Mouse (Mus musculus) liver, embryonic 12.5 days (tissue): Measurements from ENCODE around the gene Mthfsl. TPM values are rescaled to one million over a fixed set of nuclear protein-coding genes. Genes with fewer than 3 reads are reported as not detected.
"Not testable (repeated sequence)": the region's sequence is repeated elsewhere in the genome, so short reads cannot be mapped to it uniquely, and the experiment has no call there.

ENCODE experiments used
- ATAC-seq: fragments of 200-750 bp; cut with Nextera tagmentation; 2 replicates; pipeline ENCODE4 v1.8.0; 2017; ENCODE audit warnings: moderate number of reproducible peaks, mild to moderate bottlenecking, moderate library complexity
- H3K27ac ChIP-seq: fragments of 300-500 bp; sonication (generic); 2 replicates; pipeline ENCODE4 v1.5.1; 2016; ENCODE audit warnings: mild to moderate bottlenecking
- H3K27me3 ChIP-seq: fragments of 300-500 bp; sonication (generic); replicated peaks from 2 replicates; pipeline ENCODE4 v1.6.1; 2016; ENCODE audit warnings: mild to moderate bottlenecking, moderate library complexity
- H3K36me3 ChIP-seq: fragments of 300-500 bp; sonication (generic); 2 replicates; pipeline ENCODE4 v1.6.1; 2016; ENCODE audit warnings: mild to moderate bottlenecking, moderate library complexity
- H3K4me1 ChIP-seq: fragments of 300-500 bp; sonication (generic); 2 replicates; pipeline ENCODE4 v1.6.1; 2016
- H3K4me2 ChIP-seq: fragments of 300-500 bp; sonication (generic); 2 replicates; pipeline ENCODE4 v1.6.1; 2016; ENCODE audit warnings: mild to moderate bottlenecking, moderate library complexity
- H3K4me3 ChIP-seq: fragments of 300-500 bp; sonication (generic); 2 replicates; pipeline ENCODE4 v1.5.1; 2016; ENCODE audit warnings: mild to moderate bottlenecking, moderate library complexity
- H3K9ac ChIP-seq: fragments of 300-500 bp; sonication (generic); 2 replicates; pipeline ENCODE4 v1.6.1; 2016; ENCODE audit warnings: mild to moderate bottlenecking, moderate library complexity
- H3K9me3 ChIP-seq: fragments of 300-500 bp; sonication (generic); replicated peaks from 2 replicates; pipeline ENCODE4 v1.6.1; 2016; ENCODE audit warnings: mild to moderate bottlenecking, moderate library complexity
- WGBS: fragments of 180-500 bp; shearing (Covaris S2); methylation state at CpG from one replicate; pipeline ENCODE4 v1.1.7; 2016; ENCODE audit not compliant: insufficient replicate concordance; 5-methylcytosine and 5-hydroxymethylcytosine counted together
- polyA plus RNA-seq: library from polyadenylated mRNA; unstranded; fragments of >200 nt; fragmentation: Nextera tagmentation; extraction: Ambion mirVana; gene quantifications from 2 replicates; pipeline ENCODE4 v1.2.1, GENCODE M21; 2016

Gene Mthfsl
- 24.2 and 28.3 TPM in 2 replicates for polyA plus RNA-seq

DNA sequence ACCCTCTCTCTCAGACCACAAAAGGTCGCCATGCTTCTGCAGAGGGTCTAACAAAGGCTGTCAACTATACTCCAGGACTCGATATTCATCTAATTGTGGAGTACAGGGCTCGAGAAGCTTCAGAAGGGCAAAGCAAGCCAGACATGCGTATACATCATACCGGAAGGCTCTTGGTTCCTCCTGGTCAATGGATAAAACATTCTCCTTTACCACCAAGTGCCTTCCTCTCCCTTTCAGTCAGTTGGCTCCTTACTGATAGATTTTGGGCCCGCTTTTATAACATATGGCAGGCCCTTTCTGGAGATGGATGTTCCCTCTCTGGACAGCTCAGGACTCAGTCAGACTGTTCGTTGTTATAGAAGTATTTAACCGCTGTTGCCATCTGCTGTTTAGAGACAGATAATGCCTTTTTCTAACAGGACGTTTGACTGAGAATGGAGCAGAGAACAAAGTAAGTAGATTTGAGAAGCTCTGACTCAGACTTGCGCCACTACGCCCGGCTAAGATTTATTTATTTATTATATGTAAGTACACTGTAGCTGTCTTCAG lies at the start of gene Mthfsl:
Gene Mthfsl, minus strand, starts transcription at position 308 of the 549 bp plus-strand sequence.
- ATAC-seq, result peak; percentile 25
- Histone ChIP-seq H3K4me2 (peak within 1 kb of the TSS; percentile 60), H3K4me3 (peak within 1 kb of the TSS; percentile 48), H3K9ac (peak within 1 kb of the TSS; percentile 44; the same call in 1 of the 2 replicates), H3K27ac (peak within 1 kb of the TSS; percentile 82)
- H3K9me3 ChIP-seq, H3K27me3 ChIP-seq, H3K36me3 ChIP-seq, H3K4me1 ChIP-seq: not testable (repeated sequence)
- 27% methylated on average over 11 of the region's 12 CpGs for WGBS

DNA sequence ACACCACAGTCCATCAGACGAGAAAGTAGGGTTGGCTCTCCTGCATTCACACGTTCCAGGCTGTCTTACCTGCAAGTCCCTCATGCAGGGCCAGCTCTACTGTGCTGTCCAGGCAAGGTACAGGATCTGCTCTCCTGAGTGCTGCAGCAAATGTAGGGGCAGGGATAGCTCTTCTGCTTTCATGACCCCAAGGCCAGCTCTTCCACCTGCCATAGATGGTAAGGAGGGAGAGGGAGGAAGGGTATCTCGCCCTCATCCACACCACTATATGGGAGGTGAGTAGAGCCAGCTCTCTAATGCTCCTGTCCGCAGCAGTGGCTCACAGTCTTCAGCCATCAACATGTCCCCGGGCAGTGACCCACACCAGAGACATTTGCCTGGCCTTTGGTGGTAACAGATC lies 49.4 kb upstream of the Mthfsl start:
- not testable (repeated sequence) for H3K27ac ChIP-seq, H3K27me3 ChIP-seq, H3K36me3 ChIP-seq, H3K4me3 ChIP-seq, H3K4me2 ChIP-seq, H3K9me3 ChIP-seq, ATAC-seq, H3K4me1 ChIP-seq, H3K9ac ChIP-seq
- WGBS, result 68% methylated on average over 4 of the region's 5 CpGs

DNA sequence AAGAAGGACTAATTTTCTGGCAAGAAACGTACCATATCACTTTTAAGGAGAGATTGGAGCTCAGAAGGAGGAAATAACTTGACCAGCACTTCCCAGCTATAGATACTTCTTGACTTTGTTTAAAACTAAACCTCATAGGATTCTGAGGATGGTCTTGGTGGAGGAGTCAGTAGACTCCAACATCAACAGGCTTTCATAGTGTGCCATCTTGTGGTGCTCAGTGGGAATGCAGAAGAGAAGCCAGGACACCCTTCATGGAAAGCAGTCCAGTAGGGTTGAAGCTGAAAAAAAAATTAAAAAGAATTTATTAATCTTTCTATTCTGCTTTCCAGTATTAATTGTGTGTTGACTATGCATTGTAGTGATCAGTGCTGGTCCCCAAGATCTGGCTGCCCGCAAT lies 26.6 kb upstream of the Mthfsl start:
- not testable (repeated sequence) for H3K36me3 ChIP-seq, H3K4me3 ChIP-seq, H3K27ac ChIP-seq, H3K4me1 ChIP-seq, ATAC-seq, H3K9ac ChIP-seq, H3K27me3 ChIP-seq, H3K4me2 ChIP-seq, H3K9me3 ChIP-seq
- no CpG with 5 or more reads among the region's 2 CpGs for WGBS

DNA sequence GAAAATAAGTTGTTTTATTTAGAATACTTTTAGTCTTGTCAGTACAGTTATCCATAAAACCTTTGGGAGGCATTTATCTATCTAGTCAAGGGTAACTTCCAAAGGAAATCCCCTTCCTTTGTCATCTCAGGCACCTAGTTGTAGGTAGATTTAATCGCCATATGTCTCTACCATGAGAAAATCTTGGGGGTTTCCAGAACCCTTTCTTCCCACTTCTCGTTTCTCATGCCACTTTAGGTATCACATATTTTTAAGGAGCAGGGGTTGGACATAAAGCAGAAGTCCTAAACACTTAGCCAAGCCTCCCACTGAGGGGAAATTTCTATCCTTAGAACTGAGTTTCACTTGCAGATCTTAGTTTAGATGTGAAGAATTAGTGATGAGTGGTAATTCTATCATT lies 25.9 kb upstream of the Mthfsl start:
- H3K4me3 ChIP-seq, H3K36me3 ChIP-seq, H3K27ac ChIP-seq, H3K4me2 ChIP-seq, H3K9me3 ChIP-seq, H3K27me3 ChIP-seq, ATAC-seq, H3K9ac ChIP-seq, H3K4me1 ChIP-seq: not testable (repeated sequence)
- WGBS, result 42% methylated on average over 1 of the region's 2 CpGs

DNA sequence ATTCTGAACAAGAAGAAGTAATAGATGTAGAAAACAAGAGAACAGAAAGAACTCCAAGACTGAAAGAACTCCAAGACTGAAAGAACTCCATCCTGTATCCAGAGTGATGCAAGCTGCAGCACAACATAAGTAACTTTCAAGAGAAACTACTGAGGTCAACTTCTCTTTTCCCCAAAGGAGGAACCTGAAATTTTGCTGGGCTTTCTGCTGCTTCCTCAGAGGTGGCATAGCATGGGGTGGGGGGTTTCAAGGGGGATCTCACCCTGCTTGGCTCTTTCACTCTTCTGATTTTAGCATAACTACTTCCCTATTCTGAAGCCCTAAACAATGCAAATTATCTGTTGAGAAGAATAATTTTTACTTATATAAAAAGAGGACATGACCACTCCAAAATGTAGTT lies 15.2 kb upstream of the Mthfsl start:
- H3K27ac ChIP-seq, H3K4me3 ChIP-seq, H3K4me1 ChIP-seq, H3K4me2 ChIP-seq, ATAC-seq, H3K9ac ChIP-seq, H3K36me3 ChIP-seq, H3K9me3 ChIP-seq, H3K27me3 ChIP-seq: not testable (repeated sequence)

DNA sequence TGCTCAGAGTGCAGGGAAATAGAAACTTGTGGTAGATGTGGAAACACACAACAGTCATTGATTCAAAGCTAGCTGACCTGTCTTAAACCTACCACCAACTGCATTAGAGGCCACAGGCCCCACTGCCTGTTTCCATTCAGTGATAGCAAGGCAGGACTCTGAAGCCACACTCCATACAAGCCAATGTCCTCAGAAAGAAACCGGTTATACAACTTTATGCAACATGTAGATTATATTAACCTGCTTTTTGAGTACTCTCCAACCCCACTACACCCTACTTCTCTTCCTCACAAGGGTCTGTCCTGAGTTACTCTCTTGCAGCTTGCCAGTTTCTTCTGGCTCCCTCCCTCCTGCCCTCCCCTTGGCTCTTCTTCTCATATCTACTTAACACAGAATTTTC lies 13.1 kb upstream of the Mthfsl start:
- H3K36me3 ChIP-seq, H3K9me3 ChIP-seq, H3K27ac ChIP-seq, ATAC-seq, H3K4me2 ChIP-seq, H3K9ac ChIP-seq, H3K27me3 ChIP-seq, H3K4me3 ChIP-seq, H3K4me1 ChIP-seq: not testable (repeated sequence)
- WGBS, result 48% methylated on average over 1 of the region's 1 CpGs

DNA sequence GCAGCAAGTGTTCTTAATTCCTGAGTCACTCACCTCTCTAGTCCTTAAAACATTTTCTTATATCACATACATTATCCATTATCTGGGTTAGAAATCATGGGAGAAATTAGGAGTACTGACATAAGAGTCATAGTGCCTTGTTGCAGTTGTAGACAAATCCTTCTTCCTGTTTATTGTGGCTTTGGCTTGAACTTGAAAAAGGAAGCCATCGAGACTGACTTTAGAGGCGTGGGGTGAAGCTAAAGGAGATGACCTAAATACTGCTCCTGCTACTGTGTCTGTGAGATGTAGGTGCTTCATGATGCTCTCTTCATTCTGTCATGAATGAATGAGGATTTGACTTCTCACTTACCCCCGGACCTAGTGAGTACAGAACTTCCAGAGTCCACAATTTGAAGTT lies 12.2 kb upstream of the Mthfsl start:
- not testable (repeated sequence) for H3K4me3 ChIP-seq, H3K36me3 ChIP-seq, H3K27ac ChIP-seq, H3K27me3 ChIP-seq, H3K9me3 ChIP-seq, H3K4me1 ChIP-seq, H3K4me2 ChIP-seq, H3K9ac ChIP-seq, ATAC-seq
- 46% methylated on average over 2 of the region's 3 CpGs for WGBS

DNA sequence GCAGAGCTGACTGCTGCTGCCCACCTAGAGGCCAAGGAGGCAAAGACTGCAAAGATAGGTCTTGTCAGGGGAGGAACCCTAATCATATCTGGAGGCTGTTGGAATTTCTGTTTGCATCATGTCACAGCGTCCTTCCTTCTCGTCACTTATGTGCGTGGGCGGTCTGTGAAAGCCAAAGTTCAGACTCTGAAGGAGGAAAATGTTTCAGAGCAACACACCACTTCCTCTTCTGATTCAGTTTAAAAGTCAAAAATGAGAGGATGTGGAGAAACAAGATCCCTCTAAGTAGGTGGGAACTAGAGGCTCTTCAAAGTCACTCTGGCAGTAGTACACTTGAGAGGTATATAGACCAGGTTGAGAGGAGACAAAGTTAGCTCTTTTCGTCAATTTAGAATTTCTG lies 11.6 kb upstream of the Mthfsl start, which contains the start of gene Bcl2a1d:
Gene Bcl2a1d, minus strand, starts transcription at position 187 of the 400 bp plus-strand sequence.
- not testable (repeated sequence) for H3K4me1 ChIP-seq, ATAC-seq, H3K4me3 ChIP-seq, H3K36me3 ChIP-seq, H3K27ac ChIP-seq, H3K27me3 ChIP-seq, H3K9me3 ChIP-seq, H3K9ac ChIP-seq, H3K4me2 ChIP-seq
- WGBS, result 44% methylated on average over 5 of the region's 5 CpGs

DNA sequence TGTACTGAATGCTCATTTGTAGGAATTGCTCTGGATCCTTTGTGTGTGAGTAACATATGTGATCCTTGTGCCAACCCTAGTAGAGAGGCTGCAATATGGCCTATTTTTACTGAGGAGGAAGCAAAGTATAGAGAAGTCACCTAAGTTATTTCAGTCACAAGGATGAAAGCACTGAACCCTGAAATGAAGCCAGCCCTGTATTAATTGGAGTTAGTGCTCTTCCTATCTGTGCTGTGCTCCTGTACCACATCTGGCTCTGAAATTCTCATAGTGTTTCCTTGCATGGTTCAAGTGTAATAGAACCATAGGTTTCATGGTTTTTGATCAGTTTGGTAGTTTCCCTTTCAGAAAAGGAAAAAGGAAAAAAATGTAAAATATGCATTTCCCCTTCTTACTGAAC lies 8.2 kb upstream of the Mthfsl start:
- not testable (repeated sequence) for H3K4me3 ChIP-seq, H3K9ac ChIP-seq, H3K27me3 ChIP-seq, H3K4me2 ChIP-seq, ATAC-seq, H3K27ac ChIP-seq, H3K4me1 ChIP-seq, H3K9me3 ChIP-seq, H3K36me3 ChIP-seq

DNA sequence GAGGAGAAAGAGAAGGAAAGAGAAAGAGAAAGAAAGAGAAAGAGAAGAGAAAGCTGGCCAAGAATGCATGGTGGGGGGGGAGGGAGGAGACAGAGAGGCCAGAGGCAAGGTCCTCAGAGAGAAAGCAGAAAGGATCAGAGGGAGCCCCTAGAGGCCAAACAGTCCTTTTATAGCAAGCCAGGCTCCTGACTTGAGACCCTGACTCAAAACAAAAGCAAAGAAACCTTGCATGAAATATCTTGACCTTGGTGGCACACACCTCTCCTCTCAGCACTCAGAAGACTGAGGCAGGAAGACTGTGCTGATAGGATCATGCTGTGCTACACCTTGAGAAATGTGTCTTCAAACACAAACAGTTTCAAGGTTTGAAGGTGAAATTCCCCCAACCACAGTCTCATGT lies 1.5 kb upstream of the Mthfsl start:
- H3K27ac ChIP-seq, H3K4me3 ChIP-seq, H3K4me2 ChIP-seq, H3K9me3 ChIP-seq, H3K9ac ChIP-seq, H3K36me3 ChIP-seq, H3K4me1 ChIP-seq, ATAC-seq, H3K27me3 ChIP-seq: not testable (repeated sequence)

DNA sequence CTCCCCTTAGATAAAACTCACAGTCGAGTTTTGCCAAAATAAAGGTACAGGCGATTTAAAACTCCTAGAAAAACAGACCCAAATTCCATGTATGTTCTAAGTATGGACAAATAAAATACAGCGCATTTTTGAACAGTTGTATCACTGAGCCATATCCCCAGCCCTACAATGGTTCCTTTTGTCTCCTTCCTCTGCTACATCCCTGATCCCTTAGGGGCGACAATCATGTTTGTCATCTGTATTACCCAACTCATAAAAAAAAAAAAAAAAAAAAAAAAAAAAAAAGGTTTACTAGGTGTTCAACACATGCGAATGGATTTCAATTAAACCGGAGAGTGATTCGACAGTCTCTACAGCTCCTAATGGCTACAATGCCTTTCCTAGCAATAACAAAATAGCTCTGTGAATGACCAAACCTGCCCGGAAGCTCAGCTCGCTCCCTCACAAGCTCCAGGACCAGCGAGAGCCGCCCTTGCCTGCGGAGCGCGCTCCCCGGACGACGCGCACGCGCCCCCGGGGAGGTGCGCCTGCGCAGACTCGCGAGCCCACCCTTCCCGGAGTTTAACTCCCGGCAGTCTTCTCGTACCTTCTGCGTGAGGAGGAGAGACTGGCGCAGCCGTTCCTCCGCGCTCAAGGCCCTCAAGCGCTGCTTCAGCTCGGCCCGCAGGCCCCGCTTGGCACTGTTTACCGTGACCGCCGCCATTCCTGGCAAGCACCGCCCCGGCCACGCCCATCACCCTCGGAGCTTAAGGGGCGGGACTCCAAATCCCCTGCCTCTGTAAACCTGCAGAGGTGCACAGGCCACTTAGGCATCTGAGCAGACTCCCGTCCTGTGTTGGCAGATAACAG lies 799 bp downstream of the Mthfsl start:
- not testable (repeated sequence) for H3K9me3 ChIP-seq, H3K27me3 ChIP-seq, H3K4me1 ChIP-seq, H3K36me3 ChIP-seq
- H3K9ac ChIP-seq, result peak overlapping the region; percentile 44; the same call in 1 of the 2 replicates
- WGBS, result 13% methylated on average over 17 of the region's 46 CpGs
- peak overlapping the region; percentile 58 for H3K4me2 ChIP-seq
- H3K27ac ChIP-seq, result peak overlapping the region; percentile 82
- peak overlapping the region; percentile 48 for H3K4me3 ChIP-seq
- ATAC-seq, result peak; percentile 94

DNA sequence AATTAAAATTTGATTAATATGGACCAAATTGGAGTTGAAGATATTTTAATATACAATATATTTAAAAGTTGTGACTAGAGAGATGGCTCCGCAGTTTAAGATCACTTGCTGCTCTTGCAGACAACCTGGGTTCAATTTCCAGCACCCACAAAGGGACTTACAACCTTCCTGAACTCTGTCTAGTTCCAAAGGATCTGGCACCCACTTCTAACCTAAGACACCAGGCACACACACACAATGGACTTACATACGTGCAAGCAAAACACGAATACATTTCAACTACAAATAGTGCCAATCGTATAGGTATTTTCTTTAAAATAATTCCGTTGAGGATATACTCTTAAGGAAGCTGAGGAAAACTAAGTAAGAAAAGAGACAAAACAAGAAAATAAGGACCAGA lies 1.5 kb downstream of the Mthfsl start:
- WGBS, result 71% methylated on average over 5 of the region's 5 CpGs
- H3K9me3 ChIP-seq, H3K4me1 ChIP-seq, H3K9ac ChIP-seq, H3K27me3 ChIP-seq, ATAC-seq, H3K27ac ChIP-seq, H3K36me3 ChIP-seq: not testable (repeated sequence)
- H3K4me3 ChIP-seq, result 0 out of 2 replicates have a peak overlapping the region, but pooled peaks have one; percentile 48
- peak overlapping the region; percentile 58 for H3K4me2 ChIP-seq

DNA sequence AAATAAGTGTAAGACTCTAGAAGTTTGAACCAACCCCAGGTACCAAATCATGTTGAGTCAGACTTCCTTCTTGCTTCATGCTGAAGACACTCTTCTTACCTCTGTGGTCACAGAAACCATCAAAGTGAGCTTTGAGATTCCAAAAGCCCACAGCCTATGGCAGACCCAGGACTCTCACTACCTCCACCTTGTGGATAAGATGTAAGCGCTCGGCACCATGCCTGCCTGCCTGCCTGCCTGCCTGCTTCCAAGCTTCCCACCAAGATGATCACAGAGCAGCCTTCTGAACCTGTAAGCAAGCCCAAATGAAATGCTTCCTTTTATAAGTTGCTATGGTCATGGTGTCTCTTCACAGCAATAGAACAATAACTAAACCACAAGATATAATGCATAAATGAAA lies 2.0 kb downstream of the Mthfsl start:
- WGBS, result 33% methylated on average over 2 of the region's 2 CpGs
- ATAC-seq, H3K27me3 ChIP-seq, H3K4me3 ChIP-seq, H3K4me1 ChIP-seq, H3K27ac ChIP-seq, H3K4me2 ChIP-seq, H3K9me3 ChIP-seq, H3K36me3 ChIP-seq, H3K9ac ChIP-seq: not testable (repeated sequence)
